Mouse (Mus musculus) kidney, adult 2 months (tissue): ENCODE data around the gene Klk9. TPM values are rescaled to one million over a fixed set of nuclear protein-coding genes. Genes with fewer than 3 reads are reported as not detected.

Experiments
- DNase-seq: peaks from one replicate; pipeline ENCODE4 v3.0.0; 2021
- H3K27ac ChIP-seq: fragments of 200-500 bp; 2 replicates; pipeline ENCODE4 v1.5.1; 2012; ENCODE audit warnings: low read depth, low read length, control low read depth, inconsistent platforms; ENCODE audit not compliant: insufficient read depth
- H3K27me3 ChIP-seq: fragments of 200-500 bp; replicated peaks from 2 replicates; pipeline ENCODE4 v1.6.1; 2012; ENCODE audit warnings: mild to moderate bottlenecking, moderate library complexity, low read length, inconsistent platforms; ENCODE audit not compliant: control insufficient read depth, insufficient read depth
- H3K36me3 ChIP-seq: fragments of 200-500 bp; 2 replicates; pipeline ENCODE4 v1.6.1; 2012; ENCODE audit warnings: mild to moderate bottlenecking, moderate library complexity, low read length, inconsistent platforms; ENCODE audit not compliant: control insufficient read depth, insufficient read depth
- H3K4me1 ChIP-seq: fragments of 200-500 bp; 2 replicates; pipeline ENCODE4 v1.6.1; 2011; ENCODE audit warnings: low read length; ENCODE audit not compliant: control insufficient read depth, insufficient read depth
- H3K4me3 ChIP-seq: fragments of 200-500 bp; 2 replicates; pipeline ENCODE4 v1.5.1; 2011; ENCODE audit warnings: mild to moderate bottlenecking, low read depth, low read length, control low read depth; ENCODE audit not compliant: insufficient read depth
- CTCF ChIP-seq: fragments of 200-500 bp; conservative IDR thresholded peaks from 2 replicates; pipeline ENCODE4 v1.5.1; 2011; ENCODE audit warnings: low read depth, mild to moderate bottlenecking, control low read depth, low read length, moderate library complexity, mixed read lengths; ENCODE audit not compliant: insufficient read depth, insufficient read length
- POLR2A ChIP-seq: fragments of 200-500 bp; IDR thresholded peaks from one replicate; pipeline ENCODE4 v1.6.1; 2011; ENCODE audit warnings: low read depth, low read length, control low read depth
- WGBS: fragments of 180-500 bp; shearing (Covaris S2); methylation state at CpG from one replicate; pipeline ENCODE4 v1.1.7; 2018; 5-methylcytosine and 5-hydroxymethylcytosine counted together
- polyA plus RNA-seq: library from polyadenylated mRNA; depleted of rRNA; stranded (reverse); fragments of >200 nt; gene quantifications from 2 replicates; pipeline ENCODE4 v1.2.3, GENCODE M21; 2012

Klk9 gene
- polyA plus RNA-seq, 1 experiment, result not detected

GRCm38 (mm10) chr7:43778176-43778970 lies 13.3 kb upstream of the Klk9 start:
- no peaks in the 10 kb centered on the region for H3K27me3 ChIP-seq
- no peak for TF ChIP-seq POLR2A
- no peak for TF ChIP-seq CTCF
- no peak overlapping the region for H3K4me3 ChIP-seq
- H3K36me3 ChIP-seq, result no peaks in the 10 kb centered on the region
- WGBS, result 89% methylated on average over 10 of the region's 10 CpGs
- DNase-seq, result no peak
- H3K4me1 ChIP-seq, result no peaks in the 10 kb centered on the region
- H3K27ac ChIP-seq, result no peak overlapping the region

- TF ChIP-seq POLR2A, result no peak
- no peak for TF ChIP-seq CTCF
- 59% methylated on average over 6 of the region's 6 CpGs for WGBS
- H3K27ac ChIP-seq, result no peak overlapping the region
These were observed 11.4 kb upstream of the Klk9 start for GRCm38 (mm10) chr7:43780241-43780640.

GRCm38 (mm10) chr7:43780746-43781145 lies 10.9 kb upstream of the Klk9 start, which contains the start of gene Klk10:
Gene Klk10 (plus strand): TSS chr7:43781035.
- Histone ChIP-seq H3K4me3 (no peak within 1 kb of the TSS), H3K36me3 (no peaks in the 10 kb centered on the region), H3K4me1 (no peaks in the 10 kb centered on the region), H3K27me3 (no peaks in the 10 kb centered on the region), H3K27ac (no peak within 1 kb of the TSS)
- WGBS, result 48% methylated on average over 5 of the region's 5 CpGs
- TF ChIP-seq POLR2A (no peak), CTCF (no peak)
- no peak for DNase-seq

More at GRCm38 (mm10) chr7:43780241-43780640, 11.4 kb upstream of the Klk9 start:
- H3K27me3 ChIP-seq, result no peaks in the 10 kb centered on the region
- no peaks in the 10 kb centered on the region for H3K4me1 ChIP-seq
- no peaks in the 10 kb centered on the region for H3K36me3 ChIP-seq
- DNase-seq, result no peak
- H3K4me3 ChIP-seq, result no peak overlapping the region

- no peak for DNase-seq
These were observed 10.2 kb upstream of the Klk9 start for GRCm38 (mm10) chr7:43781541-43781940.

GRCm38 (mm10) chr7:43782275-43783265 lies 9.1 kb upstream of the Klk9 start:
- Histone ChIP-seq H3K4me1 (no peaks in the 10 kb centered on the region), H3K36me3 (no peaks in the 10 kb centered on the region), H3K4me3 (peak overlapping the region; percentile 2; the same call in 1 of the 2 replicates), H3K27ac (no peak overlapping the region), H3K27me3 (no peaks in the 10 kb centered on the region)
- TF ChIP-seq CTCF, result peak; percentile 77
- no peak for TF ChIP-seq POLR2A
- 8% methylated on average over 36 of the region's 36 CpGs for WGBS
- peak; percentile 76 for DNase-seq

More at GRCm38 (mm10) chr7:43781541-43781940, 10.2 kb upstream of the Klk9 start:
- 91% methylated on average over 11 of the region's 11 CpGs for WGBS
- H3K4me3 ChIP-seq, result no peak overlapping the region
- no peak for TF ChIP-seq POLR2A
- no peak for TF ChIP-seq CTCF
- no peak overlapping the region for H3K27ac ChIP-seq
- H3K4me1 ChIP-seq, result no peaks in the 10 kb centered on the region
- H3K27me3 ChIP-seq, result no peaks in the 10 kb centered on the region
- no peaks in the 10 kb centered on the region for H3K36me3 ChIP-seq

GRCm38 (mm10) chr7:43785286-43785685 lies 6.4 kb upstream of the Klk9 start:
- no peak overlapping the region for H3K27ac ChIP-seq
- no peak for TF ChIP-seq POLR2A
- 0 out of 2 replicates have a peak, but pooled peaks have one; percentile 30 for TF ChIP-seq CTCF
- H3K27me3 ChIP-seq, result no peaks in the 10 kb centered on the region
- H3K4me3 ChIP-seq, result no peak overlapping the region
- WGBS, result 87% methylated on average over 1 of the region's 1 CpGs
- H3K36me3 ChIP-seq, result no peaks in the 10 kb centered on the region
- DNase-seq, result peak; percentile 39
- no peaks in the 10 kb centered on the region for H3K4me1 ChIP-seq

GRCm38 (mm10) chr7:43788096-43788495 lies 3.6 kb upstream of the Klk9 start:
- TF ChIP-seq POLR2A, result no peak
- no peak for TF ChIP-seq CTCF
- 78% methylated on average over 3 of the region's 3 CpGs for WGBS
- H3K4me3 ChIP-seq, result no peak overlapping the region
- H3K27me3 ChIP-seq, result no peaks in the 10 kb centered on the region
- H3K27ac ChIP-seq, result no peak overlapping the region
- no peak for DNase-seq
- H3K36me3 ChIP-seq, result no peaks in the 10 kb centered on the region
- H3K4me1 ChIP-seq, result no peaks in the 10 kb centered on the region
